Mouse (Mus musculus): ENCODE measurements around the gene Actb. TPM values are rescaled to one million over a fixed set of nuclear protein-coding genes. Genes with fewer than 3 reads are reported as not detected.

Gene Actb
- polyA plus RNA-seq, 1 experiment from 2014 or later: 14,549 TPM

GRCm38 (mm10) chr5:142886181-142886580, 20.4 kb downstream of the Actb start:
- no peak for DNase-seq (ENCODE audit: low spot score)
- Histone ChIP-seq H3K27ac (no peak overlapping the region), H3K4me2 (replicated peaks) (no peak overlapping the region), H3K4me3 (replicated peaks; ENCODE audit: low read length) (no peak overlapping the region), H3K36me3 (replicated peaks; ENCODE audit: control insufficient read depth, insufficient read depth) (peaks cover 49% of the 10 kb centered on the region), H3K4me1 (replicated peaks; ENCODE audit: control insufficient read depth, insufficient read depth, low read length) (peaks cover 6% of the 10 kb centered on the region), H3K27me3 (ENCODE audit: control insufficient read depth, insufficient read depth, low read length) (no peaks in the 10 kb centered on the region), H3K9ac (no peak overlapping the region), H3K9me3 (ENCODE audit: control insufficient read depth, low read length) (no peaks in the 10 kb centered on the region)
- no peak for ATAC-seq (ENCODE audit: low FRiP score)
- WGBS: 95% methylated on average over 19 of the region's 19 CpGs

GRCm38 (mm10) chr5:142882471-142882870, 24.1 kb downstream of the Actb start:
- Histone ChIP-seq H3K4me3 (replicated peaks; ENCODE audit: low read length) (no peak overlapping the region), H3K27me3 (ENCODE audit: control insufficient read depth, insufficient read depth, low read length) (no peaks in the 10 kb centered on the region), H3K27ac (no peak overlapping the region), H3K4me2 (replicated peaks) (no peak overlapping the region), H3K36me3 (replicated peaks; ENCODE audit: control insufficient read depth, insufficient read depth) (peaks cover 40% of the 10 kb centered on the region), H3K4me1 (replicated peaks; ENCODE audit: control insufficient read depth, insufficient read depth, low read length) (peaks cover 15% of the 10 kb centered on the region), H3K9ac (no peak overlapping the region), H3K9me3 (ENCODE audit: control insufficient read depth, low read length) (no peaks in the 10 kb centered on the region)
- no peak for DNase-seq (ENCODE audit: low spot score)
- ATAC-seq (ENCODE audit: low FRiP score): no peak
- 96% methylated on average over 11 of the region's 11 CpGs for WGBS

- Histone ChIP-seq H3K4me3 (replicated peaks; ENCODE audit: low read length) (no peak overlapping the region), H3K9me3 (ENCODE audit: control insufficient read depth, low read length) (no peaks in the 10 kb centered on the region), H3K36me3 (replicated peaks; ENCODE audit: control insufficient read depth, insufficient read depth) (peaks cover 38% of the 10 kb centered on the region), H3K4me2 (replicated peaks) (no peak overlapping the region), H3K27me3 (ENCODE audit: control insufficient read depth, insufficient read depth, low read length) (no peaks in the 10 kb centered on the region), H3K9ac (no peak overlapping the region), H3K4me1 (replicated peaks; ENCODE audit: control insufficient read depth, insufficient read depth, low read length) (peaks cover 15% of the 10 kb centered on the region), H3K27ac (peak overlapping the region; percentile 40; the same call in 1 of the 2 replicates)
- DNase-seq (ENCODE audit: low spot score) (no peak), ATAC-seq (ENCODE audit: low FRiP score) (no peak)
- 79% methylated on average over 8 of the region's 8 CpGs for WGBS
Observed at GRCm38 (mm10) chr5:142881936-142882335, 24.6 kb downstream of the Actb start.

GRCm38 (mm10) chr5:142880806-142881516, 25.6 kb downstream of the Actb start:
- WGBS: 18% methylated on average over 13 of the region's 13 CpGs
- Histone ChIP-seq H3K4me1 (replicated peaks; ENCODE audit: control insufficient read depth, insufficient read depth, low read length) (peaks cover 15% of the 10 kb centered on the region), H3K4me2 (replicated peaks) (0 out of 2 replicates have a peak overlapping the region, but pooled peaks have one; percentile 9), H3K9me3 (ENCODE audit: control insufficient read depth, low read length) (no peaks in the 10 kb centered on the region), H3K4me3 (replicated peaks; ENCODE audit: low read length) (no peak overlapping the region), H3K27ac (peak overlapping the region; percentile 40; the same call in 1 of the 2 replicates), H3K9ac (peak overlapping the region; percentile 32), H3K36me3 (replicated peaks; ENCODE audit: control insufficient read depth, insufficient read depth) (peaks cover 29% of the 10 kb centered on the region), H3K27me3 (ENCODE audit: control insufficient read depth, insufficient read depth, low read length) (no peaks in the 10 kb centered on the region)
- DNase-seq (ENCODE audit: low spot score) (no peak), ATAC-seq (ENCODE audit: low FRiP score) (no peak)

GRCm38 (mm10) chr5:142880246-142880645, 26.3 kb downstream of the Actb start:
- ATAC-seq (ENCODE audit: low FRiP score) (no peak), DNase-seq (ENCODE audit: low spot score) (no peak)
- Histone ChIP-seq H3K36me3 (replicated peaks; ENCODE audit: control insufficient read depth, insufficient read depth) (peaks cover 29% of the 10 kb centered on the region), H3K27me3 (ENCODE audit: control insufficient read depth, insufficient read depth, low read length) (no peaks in the 10 kb centered on the region), H3K27ac (no peak overlapping the region), H3K4me3 (replicated peaks; ENCODE audit: low read length) (no peak overlapping the region), H3K9me3 (ENCODE audit: control insufficient read depth, low read length) (no peaks in the 10 kb centered on the region), H3K4me1 (replicated peaks; ENCODE audit: control insufficient read depth, insufficient read depth, low read length) (peaks cover 15% of the 10 kb centered on the region), H3K9ac (peak overlapping the region; percentile 32; the same call in 1 of the 2 replicates), H3K4me2 (replicated peaks) (no peak overlapping the region)
- 75% methylated on average over 6 of the region's 6 CpGs for WGBS

- H3K4me1 ChIP-seq (replicated peaks; ENCODE audit: control insufficient read depth, insufficient read depth, low read length): peaks cover 15% of the 10 kb centered on the region
- ATAC-seq (ENCODE audit: low FRiP score) (peak; percentile 57; the same call in 1 of the 2 replicates), DNase-seq (ENCODE audit: low spot score) (peak; percentile 93)
- peaks cover 25% of the 10 kb centered on the region for H3K36me3 ChIP-seq (replicated peaks; ENCODE audit: control insufficient read depth, insufficient read depth)
- no peak overlapping the region for H3K4me3 ChIP-seq (replicated peaks; ENCODE audit: low read length)
- H3K9me3 ChIP-seq (ENCODE audit: control insufficient read depth, low read length): no peaks in the 10 kb centered on the region
- H3K27me3 ChIP-seq (ENCODE audit: control insufficient read depth, insufficient read depth, low read length): no peaks in the 10 kb centered on the region
- no peak overlapping the region for H3K9ac ChIP-seq
- WGBS: 67% methylated on average over 8 of the region's 8 CpGs
- no peak overlapping the region for H3K4me2 ChIP-seq (replicated peaks)
- no peak overlapping the region for H3K27ac ChIP-seq
Observed at GRCm38 (mm10) chr5:142879318-142880175, 27.0 kb downstream of the Actb start.

- DNase-seq (ENCODE audit: low spot score): no peak
- H3K36me3 ChIP-seq (replicated peaks; ENCODE audit: control insufficient read depth, insufficient read depth): peaks cover 20% of the 10 kb centered on the region
- no peak overlapping the region for H3K4me2 ChIP-seq (replicated peaks)
- no peak overlapping the region for H3K9ac ChIP-seq
- ATAC-seq (ENCODE audit: low FRiP score): no peak
- no peaks in the 10 kb centered on the region for H3K27me3 ChIP-seq (ENCODE audit: control insufficient read depth, insufficient read depth, low read length)
- WGBS: 84% methylated on average over 15 of the region's 15 CpGs
- no peak overlapping the region for H3K27ac ChIP-seq
- H3K9me3 ChIP-seq (ENCODE audit: control insufficient read depth, low read length): no peaks in the 10 kb centered on the region
- peaks cover 15% of the 10 kb centered on the region for H3K4me1 ChIP-seq (replicated peaks; ENCODE audit: control insufficient read depth, insufficient read depth, low read length)
- no peak overlapping the region for H3K4me3 ChIP-seq (replicated peaks; ENCODE audit: low read length)
Observed at GRCm38 (mm10) chr5:142878570-142878969, 28.0 kb downstream of the Actb start.

GRCm38 (mm10) chr5:142877337-142878280, 28.9 kb downstream of the Actb start:
- peak overlapping the region; percentile 34; the same call in 1 of the 2 replicates for H3K27ac ChIP-seq
- WGBS: 25% methylated on average over 11 of the region's 11 CpGs
- H3K4me3 ChIP-seq (replicated peaks; ENCODE audit: low read length): no peak overlapping the region
- no peak overlapping the region for H3K4me2 ChIP-seq (replicated peaks)
- ATAC-seq (ENCODE audit: low FRiP score): peak; percentile 78
- no peaks in the 10 kb centered on the region for H3K27me3 ChIP-seq (ENCODE audit: control insufficient read depth, insufficient read depth, low read length)
- DNase-seq (ENCODE audit: low spot score): peak; percentile 92
- no peak overlapping the region for H3K9ac ChIP-seq
- peaks cover 15% of the 10 kb centered on the region for H3K4me1 ChIP-seq (replicated peaks; ENCODE audit: control insufficient read depth, insufficient read depth, low read length)
- H3K9me3 ChIP-seq (ENCODE audit: control insufficient read depth, low read length): no peaks in the 10 kb centered on the region
- H3K36me3 ChIP-seq (replicated peaks; ENCODE audit: control insufficient read depth, insufficient read depth): peaks cover 17% of the 10 kb centered on the region

Data from hindbrain, embryonic 14.5 days (tissue).